Mouse (Mus musculus) thymus, postnatal 4 days (tissue): Measurements from ENCODE around the gene Gm7978.
"Not testable (repeated sequence)": the region's sequence is repeated elsewhere in the genome, so short reads cannot be mapped to it uniquely, and the experiment has no call there.

Experiments
- DNase-seq: peaks from one replicate; pipeline ENCODE4 v3.0.0; 2021

Gm7978 gene

GRCm38 (mm10) chr5:95736073-95736472 is at the start of gene Gm7978:
Gene Gm7978, minus strand, starts transcription at chr5:95736173.
- not testable (repeated sequence) for DNase-seq

GRCm38 (mm10) chr5:95775690-95776089 is 39.7 kb upstream of the Gm7978 start, which contains the start of gene E330014E10Rik:
Gene E330014E10Rik, plus strand, starts transcription at chr5:95775990.
- not testable (repeated sequence) for DNase-seq

- not testable (repeated sequence) for DNase-seq
Measured at GRCm38 (mm10) chr5:95741714-95742113, 5.7 kb upstream of the Gm7978 start, which contains the start of gene Gm7982. Gene Gm7982, plus strand, starts transcription at chr5:95742014.
